Mouse (Mus musculus) lung, adult 2 months (tissue): Measurements from ENCODE around the gene Wwox. TPM values are rescaled to one million over a fixed set of nuclear protein-coding genes. Genes with fewer than 3 reads are reported as not detected.

ENCODE experiments used
- DNase-seq: peaks from one replicate; pipeline ENCODE4 v3.0.0; 2022
- H3K4me1 ChIP-seq: fragments of 200-500 bp; 2 replicates; pipeline ENCODE4 v1.6.1; 2011; ENCODE audit warnings: low read length; ENCODE audit not compliant: control insufficient read depth, insufficient read depth
- H3K4me3 ChIP-seq: fragments of 200-500 bp; replicated peaks from 2 replicates; pipeline ENCODE3; 2011; ENCODE audit warnings: low read depth, mild to moderate bottlenecking, control low read depth, low read length; ENCODE audit errors: extremely low read depth
- CTCF ChIP-seq: fragments of 200-500 bp; IDR thresholded peaks from 2 replicates; pipeline ENCODE4 v1.5.1; 2011; ENCODE audit warnings: mild to moderate bottlenecking, low read length, control low read depth; ENCODE audit not compliant: insufficient read depth
- POLR2A ChIP-seq: fragments of 200-500 bp; IDR thresholded peaks from 2 replicates; pipeline ENCODE4 v1.6.1; 2011; ENCODE audit warnings: low read depth, mild to moderate bottlenecking, control low read depth, low read length, borderline replicate concordance; ENCODE audit errors: extremely low read depth
- WGBS: fragments of 180-500 bp; shearing (Covaris S2); methylation state at CpG from one replicate; pipeline ENCODE4 v1.1.7; 2018; 5-methylcytosine and 5-hydroxymethylcytosine counted together
- polyA plus RNA-seq: library from polyadenylated mRNA; depleted of rRNA; stranded (reverse); fragments of >200 nt; gene quantifications from 2 replicates; pipeline ENCODE4 v1.2.3, GENCODE M21; 2012

Wwox gene
- polyA plus RNA-seq, 1 experiment, result 8.5 TPM

DNA sequence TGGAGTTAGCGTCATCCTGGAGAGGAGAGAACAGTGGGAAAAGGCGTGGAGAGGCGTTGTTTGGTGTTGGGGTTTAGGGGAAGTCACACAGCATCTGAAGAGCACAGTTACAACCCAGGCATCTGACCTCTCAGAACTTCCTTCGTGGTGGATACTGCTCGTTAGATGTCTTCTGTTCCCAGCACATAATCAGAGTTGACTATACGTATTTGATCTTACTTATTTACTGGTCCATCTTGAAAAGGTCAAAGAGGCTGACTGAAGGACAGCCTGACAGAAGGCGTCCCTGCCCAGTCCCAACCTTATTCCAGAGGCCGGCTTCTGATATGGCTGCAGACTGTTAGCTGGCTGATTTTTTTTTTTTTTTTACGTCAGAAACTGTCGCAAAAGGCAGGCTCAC lies 90.1 kb downstream of the Wwox start:
- H3K4me3 ChIP-seq, result no peak overlapping the region
- TF ChIP-seq POLR2A (no peak), CTCF (no peak)
- H3K4me1 ChIP-seq, result no peaks in the 10 kb centered on the region
- 66% methylated on average over 10 of the region's 10 CpGs for WGBS
- DNase-seq, result no peak

DNA sequence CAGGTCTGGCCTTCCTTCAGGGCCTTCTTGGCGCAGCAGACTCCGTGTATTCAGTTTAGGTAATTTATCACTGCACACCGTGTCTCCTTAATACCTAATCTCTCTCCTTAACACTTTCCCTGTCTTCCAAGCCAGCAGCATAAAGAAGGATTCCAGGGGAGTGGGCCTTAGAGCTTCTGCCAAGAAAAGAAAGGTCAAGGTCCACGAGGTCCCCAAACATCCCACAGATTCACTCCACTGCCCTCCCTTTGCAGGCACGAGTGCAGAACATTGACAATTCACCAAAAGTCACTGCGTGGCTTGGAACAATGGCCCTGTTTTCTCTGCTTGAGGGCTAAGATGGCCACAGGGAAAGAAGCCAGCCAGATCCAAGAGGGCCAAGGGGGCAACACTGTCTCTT lies 96.7 kb downstream of the Wwox start:
- no peaks in the 10 kb centered on the region for H3K4me1 ChIP-seq
- H3K4me3 ChIP-seq, result no peak overlapping the region
- no peak for DNase-seq
- 74% methylated on average over 6 of the region's 6 CpGs for WGBS
- TF ChIP-seq CTCF (no peak), POLR2A (no peak)

DNA sequence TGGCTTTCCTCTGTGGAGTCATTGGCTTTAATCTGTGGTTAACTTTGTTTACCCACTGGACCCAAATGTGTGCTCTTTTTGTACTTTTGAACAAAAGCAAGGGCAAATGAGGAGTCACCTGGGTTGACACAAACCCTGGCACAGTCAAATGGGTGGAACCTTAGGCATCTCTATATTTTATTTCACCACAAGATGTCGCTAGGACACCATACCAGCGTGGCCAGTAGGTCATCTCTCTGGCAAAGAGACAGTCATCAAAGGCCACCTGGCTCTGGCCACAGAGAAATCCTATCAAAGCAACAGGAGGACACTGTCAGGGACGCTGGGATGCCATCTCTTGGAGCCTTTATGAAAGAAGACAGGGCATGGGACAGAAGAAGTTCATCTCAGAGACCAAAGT lies 101.7 kb downstream of the Wwox start:
- peak; percentile 27 for DNase-seq
- Histone ChIP-seq H3K4me3 (no peak overlapping the region), H3K4me1 (no peaks in the 10 kb centered on the region)
- 8% methylated on average over 3 of the region's 3 CpGs for WGBS
- TF ChIP-seq POLR2A (no peak), CTCF (peak; percentile 49)

DNA sequence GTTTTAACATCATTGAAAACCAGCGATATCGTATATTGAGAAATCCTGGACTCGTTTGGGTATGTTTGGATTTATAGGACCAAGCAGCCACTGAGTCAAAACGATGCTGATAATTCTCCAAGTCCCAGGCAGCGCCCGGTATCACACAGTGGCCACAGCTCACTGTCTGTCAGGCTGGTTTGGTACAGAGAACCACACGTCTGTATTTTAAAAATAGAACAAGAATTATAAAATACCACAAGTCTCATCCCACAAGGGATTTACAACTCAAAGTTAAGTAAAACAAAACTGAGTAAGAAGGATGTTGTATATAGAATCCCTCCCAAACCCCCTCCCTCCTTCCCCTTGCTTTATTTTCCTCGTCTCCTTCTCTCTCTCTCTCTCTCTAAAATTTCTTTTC lies 108.9 kb downstream of the Wwox start:
- no peak overlapping the region for H3K4me3 ChIP-seq
- 65% methylated on average over 8 of the region's 8 CpGs for WGBS
- TF ChIP-seq POLR2A (no peak), CTCF (no peak)
- DNase-seq, result no peak
- no peaks in the 10 kb centered on the region for H3K4me1 ChIP-seq

DNA sequence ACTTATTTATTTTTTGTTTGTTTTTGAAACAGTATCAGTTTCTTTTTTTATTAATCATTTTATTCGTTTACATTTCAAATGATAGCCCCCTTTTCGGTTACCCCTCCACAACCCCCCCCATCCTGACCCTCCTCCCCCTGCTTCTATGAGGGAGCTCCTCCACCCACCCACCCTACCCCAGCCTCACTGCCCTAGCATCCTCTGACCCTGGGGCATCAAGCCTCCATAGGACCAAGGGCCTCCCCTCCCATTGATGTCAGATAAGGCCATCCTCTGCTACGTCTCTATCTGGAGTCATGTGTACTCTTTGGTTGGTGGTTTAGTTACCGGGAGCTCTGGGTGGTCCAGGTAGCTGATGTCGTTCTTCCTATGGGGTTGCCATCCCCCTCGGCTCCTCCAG lies 109.4 kb downstream of the Wwox start:
- DNase-seq, result no peak
- TF ChIP-seq CTCF, result no peak
- no peak for TF ChIP-seq POLR2A
- WGBS, result 70% methylated on average over 6 of the region's 6 CpGs
- Histone ChIP-seq H3K4me1 (no peaks in the 10 kb centered on the region), H3K4me3 (no peak overlapping the region)

DNA sequence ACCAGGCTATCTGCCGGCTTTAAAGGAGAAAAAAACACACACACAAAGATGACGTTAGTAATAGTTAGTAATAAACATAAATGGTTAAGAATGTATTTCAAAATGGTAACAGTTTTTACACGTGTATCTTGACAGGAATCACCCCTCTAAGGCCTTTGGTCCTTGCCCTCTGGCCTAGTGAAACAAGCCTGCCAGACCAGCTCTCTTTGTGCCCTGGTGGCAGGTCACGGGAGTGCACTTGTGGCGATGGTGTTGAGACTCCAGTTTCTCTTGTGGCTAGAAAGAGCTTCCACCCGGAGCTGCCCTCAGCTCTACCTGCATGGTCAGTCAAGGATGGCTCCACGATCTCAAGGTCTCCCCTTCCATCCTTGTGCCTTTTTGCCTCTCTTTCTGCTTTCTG lies 110.6 kb downstream of the Wwox start:
- H3K4me1 ChIP-seq, result 0 out of 2 replicates have a peak, but pooled peaks cover 2% of the 10 kb centered on the region
- H3K4me3 ChIP-seq, result no peak overlapping the region
- 78% methylated on average over 7 of the region's 7 CpGs for WGBS
- peak; percentile 35; the same call in 1 of the 2 replicates for TF ChIP-seq CTCF
- TF ChIP-seq POLR2A, result no peak
- DNase-seq, result no peak

DNA sequence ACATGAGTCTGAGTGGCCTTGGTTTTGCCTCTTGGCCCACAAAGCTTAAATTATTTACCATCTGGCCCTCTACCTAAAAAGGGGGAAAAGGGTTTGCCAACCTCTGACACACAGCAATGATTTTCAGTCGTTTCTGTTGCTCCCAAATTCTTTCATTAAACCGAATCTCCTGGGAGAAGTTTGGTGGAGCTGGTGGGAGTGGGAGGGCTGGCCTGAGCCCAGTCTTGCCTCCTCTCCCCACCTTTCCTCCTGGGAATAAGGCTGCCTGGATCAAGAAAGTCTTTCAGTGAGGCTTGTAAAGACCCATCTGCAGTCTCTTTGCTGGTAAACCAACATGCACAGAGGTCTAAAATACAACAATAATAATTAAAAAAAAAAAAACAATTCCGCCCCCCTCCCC lies 113.2 kb downstream of the Wwox start:
- TF ChIP-seq POLR2A (no peak), CTCF (no peak)
- no peak for DNase-seq
- H3K4me3 ChIP-seq, result no peak overlapping the region
- 0 out of 2 replicates have a peak, but pooled peaks cover 2% of the 10 kb centered on the region for H3K4me1 ChIP-seq
- 67% methylated on average over 3 of the region's 3 CpGs for WGBS

DNA sequence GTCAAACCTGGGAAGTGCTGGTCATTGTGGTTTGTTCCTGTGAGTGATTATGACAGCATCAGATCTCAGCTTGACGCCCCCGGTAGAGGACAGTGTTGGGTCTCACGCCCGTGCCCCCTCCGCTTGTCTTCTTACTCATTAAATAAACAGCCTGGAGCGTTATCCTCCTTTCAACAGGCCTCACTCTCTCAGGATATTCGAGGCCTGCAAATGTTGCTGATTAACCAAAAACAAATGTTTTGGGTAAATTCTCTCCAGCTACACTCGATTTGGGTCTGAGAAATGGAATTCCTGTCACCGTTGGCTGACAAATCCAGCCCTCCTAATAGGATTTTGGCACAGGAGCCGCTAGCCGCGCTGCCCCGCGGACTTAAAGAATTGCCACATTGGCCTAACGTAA lies 115.5 kb downstream of the Wwox start:
- TF ChIP-seq CTCF (no peak), POLR2A (no peak)
- Histone ChIP-seq H3K4me1 (0 out of 2 replicates have a peak, but pooled peaks cover 2% of the 10 kb centered on the region), H3K4me3 (no peak overlapping the region)
- DNase-seq, result no peak
- WGBS, result 54% methylated on average over 15 of the region's 15 CpGs

DNA sequence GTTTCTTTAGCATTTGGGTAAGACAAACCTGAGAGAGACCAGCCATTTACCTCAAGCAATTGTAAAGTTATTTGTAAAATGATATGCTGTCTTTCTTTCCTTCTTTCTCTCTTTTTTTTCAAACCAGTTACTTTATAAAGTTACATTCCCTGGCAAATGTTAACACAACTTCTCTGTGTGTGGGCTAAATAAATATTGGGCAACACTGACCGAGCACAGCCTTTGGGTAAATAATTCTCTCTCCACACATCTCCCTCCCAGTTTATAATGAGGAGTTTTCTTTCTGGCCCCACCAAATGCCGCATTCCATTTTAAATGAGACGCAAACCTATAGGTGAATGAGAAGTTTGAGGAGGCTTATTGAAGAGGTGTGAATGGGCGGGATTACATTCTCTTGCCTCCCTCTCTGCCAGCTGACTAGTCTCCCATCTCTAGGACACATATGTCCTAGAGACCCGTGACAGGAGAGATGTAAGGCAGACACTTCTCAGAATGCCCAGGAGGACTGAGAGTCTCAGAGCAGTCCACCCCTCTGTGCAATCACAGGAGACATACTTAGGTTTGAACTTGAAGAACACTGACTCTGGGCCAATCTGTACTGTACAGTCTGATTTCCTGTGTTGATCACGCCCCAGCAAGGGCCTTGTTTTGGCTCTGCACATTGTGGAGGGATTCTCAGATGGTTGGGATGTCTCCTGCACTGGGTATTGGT lies 116.2 kb downstream of the Wwox start:
- no peak for DNase-seq
- TF ChIP-seq POLR2A, result no peak
- no peak for TF ChIP-seq CTCF
- Histone ChIP-seq H3K4me1 (0 out of 2 replicates have a peak, but pooled peaks cover 2% of the 10 kb centered on the region), H3K4me3 (no peak overlapping the region)
- 63% methylated on average over 6 of the region's 6 CpGs for WGBS

DNA sequence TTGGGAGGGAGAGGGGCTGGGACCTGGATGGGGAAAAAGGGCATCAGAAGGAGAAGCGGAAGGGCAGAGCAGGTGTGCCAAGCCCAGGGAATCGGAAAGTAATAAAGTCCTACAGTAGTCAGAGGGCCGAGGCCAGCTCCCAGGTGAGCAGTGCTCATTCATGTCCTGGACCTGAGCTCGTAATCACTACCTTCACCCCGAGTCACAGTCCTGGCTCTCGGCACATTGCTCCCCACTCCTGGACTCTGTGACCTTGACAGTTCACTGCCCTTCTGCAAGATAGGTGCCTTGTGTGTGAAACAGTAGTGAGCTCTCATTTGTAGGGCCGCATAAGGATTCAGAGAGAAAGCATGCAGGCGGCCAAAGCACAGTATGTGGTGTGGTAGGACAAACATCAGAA lies 121.7 kb downstream of the Wwox start:
- Histone ChIP-seq H3K4me1 (no peaks in the 10 kb centered on the region), H3K4me3 (no peak overlapping the region)
- WGBS, result 91% methylated on average over 8 of the region's 8 CpGs
- DNase-seq, result no peak
- TF ChIP-seq CTCF (no peak), POLR2A (no peak)
